Mouse (Mus musculus): ENCODE results near the gene Arhgap33. TPM values are rescaled to one million over a fixed set of nuclear protein-coding genes. Genes with fewer than 3 reads are reported as not detected.

Gene Arhgap33
- total RNA-seq (2021): 100 to 1,000 TPM; 179 to 187 TPM
- long read RNA-seq, experiment 1, full-length matches to known transcripts: 80 of 180 reads
- long read RNA-seq, experiment 1, partial matches to known transcripts: 73 of 180 reads
- long read RNA-seq, experiment 1, other reads (novel, unspliced or antisense): 27 of 180 reads
- long read RNA-seq, experiment 2, full-length matches to known transcripts: 31 of 91 reads
- long read RNA-seq, experiment 2, partial matches to known transcripts: 28 of 91 reads
- long read RNA-seq, experiment 2, other reads (novel, unspliced or antisense): 32 of 91 reads

DNA sequence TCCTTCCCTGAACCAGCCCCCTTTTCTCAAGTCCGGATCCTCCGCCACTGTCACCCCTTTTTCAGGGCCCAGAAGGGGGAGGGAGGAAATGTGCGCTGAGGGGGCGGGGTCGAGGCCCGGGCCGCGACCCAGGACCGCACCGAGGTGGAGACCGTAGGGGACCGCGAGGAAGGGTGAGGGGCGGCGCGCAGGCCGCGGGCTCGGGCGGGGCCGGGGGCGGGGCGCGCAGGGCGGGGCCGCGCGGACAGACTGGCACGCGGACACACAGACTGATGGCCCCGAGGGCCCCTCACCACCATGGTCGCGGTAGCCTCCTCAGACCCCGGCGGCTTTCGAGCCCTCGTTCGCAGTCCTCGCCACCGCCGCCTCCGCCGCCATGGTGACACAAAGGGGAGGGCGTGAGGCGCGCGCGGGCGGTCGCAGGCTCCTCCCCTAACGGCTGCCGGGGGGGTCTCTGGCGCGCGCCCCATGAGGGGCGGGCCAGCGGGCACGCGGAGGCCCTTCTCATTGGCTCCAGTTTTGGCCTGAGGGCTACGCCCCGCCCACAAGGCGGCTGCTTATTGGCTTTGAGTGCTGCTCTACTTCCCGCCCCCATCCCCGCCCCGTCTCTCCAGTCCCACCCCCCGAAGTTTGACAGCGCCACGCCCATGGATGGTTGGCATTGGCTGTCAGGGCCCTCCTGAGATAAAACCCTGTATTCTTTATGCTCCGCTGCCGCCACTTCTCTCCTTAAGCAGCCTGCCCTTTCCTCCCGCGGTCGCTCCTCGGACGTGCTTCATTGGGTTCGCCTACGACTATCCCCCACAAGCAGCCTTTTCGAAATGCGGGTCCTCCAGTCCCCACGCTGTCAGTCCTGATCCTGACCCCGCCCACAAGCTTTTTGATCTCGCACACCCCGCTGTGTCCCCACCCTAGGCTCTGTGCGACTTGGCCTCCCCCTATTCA, at the start of gene Arhgap33:
Arhgap33 (minus strand) TSS at position 428 of the 945 bp plus-strand sequence.
- DNase-seq (ENCODE audit: low spot score in 2 of 2): peak; percentile 95 to 96

DNA sequence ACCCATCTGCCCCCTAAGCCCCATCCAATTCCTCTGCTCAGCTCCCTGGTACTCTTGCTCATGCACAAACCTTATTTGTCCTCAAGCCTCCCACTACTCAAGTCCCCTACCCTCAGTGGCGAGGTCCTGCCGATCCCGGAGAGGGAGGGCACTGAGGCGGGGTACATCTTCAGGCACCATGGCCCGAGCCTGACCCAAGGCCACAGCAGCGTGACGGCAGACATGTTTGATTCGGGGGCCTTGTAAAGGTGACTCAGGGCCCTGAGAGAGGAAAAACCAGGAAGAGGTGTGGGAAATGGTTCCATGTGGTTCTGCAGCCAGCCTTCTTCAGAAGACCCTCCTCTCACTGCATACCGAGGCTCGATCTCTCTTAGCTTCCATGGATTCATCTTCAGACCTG, 49.5 kb upstream of the Arhgap33 start:
- no peak for DNase-seq (ENCODE audit: low spot score in 2 of 2)

DNA sequence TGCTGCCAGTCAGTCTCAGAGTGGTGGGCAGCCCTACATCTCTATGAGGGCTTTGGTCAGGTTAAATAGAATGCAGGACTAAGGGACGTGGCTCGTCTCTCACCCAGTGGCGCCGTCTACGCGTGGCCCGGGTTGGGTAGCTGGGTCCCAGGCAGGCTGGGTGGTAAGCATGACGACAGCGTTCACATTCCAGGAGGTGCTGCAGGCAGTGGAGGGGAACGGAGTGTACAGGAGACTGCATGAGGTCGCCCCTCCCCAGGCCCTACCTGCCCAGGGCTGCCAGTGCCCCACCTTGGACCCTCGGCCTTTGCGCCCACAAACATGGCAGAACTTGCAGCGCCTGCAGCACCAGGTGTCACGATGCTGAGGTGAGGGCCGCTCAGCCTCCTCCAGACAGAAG, 46.7 kb upstream of the Arhgap33 start:
- no peak for DNase-seq (ENCODE audit: low spot score in 2 of 2)

DNA sequence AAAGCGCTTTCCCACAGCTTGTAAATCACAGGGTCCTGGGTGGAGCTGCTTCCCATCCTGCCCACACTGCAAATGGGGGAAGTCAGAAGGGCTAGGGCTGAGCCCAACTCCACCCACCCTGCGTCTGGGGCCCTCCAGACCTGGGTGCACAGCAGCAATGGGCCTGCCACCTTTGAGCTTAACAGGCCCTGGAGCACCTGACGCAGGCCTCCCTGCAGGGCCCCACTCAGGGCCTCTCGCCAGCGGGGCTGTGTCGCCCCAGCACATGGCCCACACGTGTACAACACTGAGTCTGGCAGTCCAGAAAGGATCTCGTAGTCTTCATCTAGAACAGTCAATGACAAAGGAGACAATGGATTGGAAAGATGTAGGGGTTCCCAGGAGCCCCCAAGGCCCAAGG, 45.1 kb upstream of the Arhgap33 start:
- no peak for DNase-seq (ENCODE audit: low spot score in 2 of 2)

DNA sequence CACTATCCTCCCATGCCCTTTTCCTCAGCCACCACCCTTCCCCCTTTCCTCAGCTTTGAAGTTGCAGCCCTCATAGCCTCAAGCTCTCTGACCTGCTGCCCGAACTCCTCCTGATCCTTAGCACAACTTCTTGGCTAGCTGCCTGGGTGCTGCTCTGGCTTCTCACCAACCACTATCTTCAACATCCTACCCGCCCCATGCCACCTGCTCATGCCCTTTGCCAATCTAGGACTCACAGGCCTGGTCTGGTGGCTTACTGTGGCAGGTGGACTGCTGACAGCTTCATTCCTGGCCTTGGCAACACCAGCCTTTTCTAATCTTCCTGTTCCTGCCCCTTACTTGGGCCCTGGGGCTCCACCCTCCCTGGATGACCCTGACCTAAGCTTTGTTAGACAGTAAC, 38.1 kb upstream of the Arhgap33 start:
- no peak for DNase-seq (ENCODE audit: low spot score in 2 of 2)

DNA sequence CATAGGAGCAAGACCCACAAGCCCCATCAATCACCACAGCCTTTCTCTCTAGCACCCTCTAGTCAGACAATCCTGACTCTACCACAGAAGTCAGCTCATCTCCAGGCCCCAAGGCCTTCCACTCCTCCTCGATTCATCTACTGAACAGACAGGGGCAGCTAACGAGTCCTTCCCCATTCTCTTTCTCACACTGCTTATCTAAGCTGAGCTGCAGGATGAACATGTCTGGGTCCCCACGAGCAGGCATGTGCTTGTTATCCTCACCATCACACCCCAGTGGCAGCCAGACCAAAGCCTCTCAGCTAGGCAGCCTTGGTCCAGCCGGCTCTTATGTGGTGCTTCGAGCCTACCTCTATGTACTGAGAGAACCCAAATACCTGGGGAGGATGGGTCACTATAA, 37.5 kb upstream of the Arhgap33 start:
- DNase-seq (ENCODE audit: low spot score in 2 of 2): no peak

DNA sequence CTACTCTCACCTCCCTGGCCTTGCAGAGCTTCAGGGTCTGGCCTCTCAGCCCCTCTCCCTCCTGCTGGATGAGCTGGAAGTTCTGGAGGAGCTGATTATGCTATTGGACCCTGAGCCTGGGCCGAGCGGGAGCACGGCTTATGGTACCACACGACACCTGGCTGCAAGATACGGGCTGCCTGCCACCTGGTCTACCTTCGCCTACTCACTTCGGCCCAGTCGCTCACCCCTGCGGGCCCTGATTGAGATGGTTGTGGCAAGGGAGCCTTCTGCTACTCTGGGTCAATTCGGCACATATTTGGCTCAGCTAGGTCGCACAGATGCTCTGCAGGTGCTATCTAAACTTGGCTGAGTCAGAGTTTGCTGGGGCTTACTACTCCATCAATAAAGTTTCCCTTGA, 32.7 kb upstream of the Arhgap33 start:
- DNase-seq (ENCODE audit: low spot score in 2 of 2): no peak

DNA sequence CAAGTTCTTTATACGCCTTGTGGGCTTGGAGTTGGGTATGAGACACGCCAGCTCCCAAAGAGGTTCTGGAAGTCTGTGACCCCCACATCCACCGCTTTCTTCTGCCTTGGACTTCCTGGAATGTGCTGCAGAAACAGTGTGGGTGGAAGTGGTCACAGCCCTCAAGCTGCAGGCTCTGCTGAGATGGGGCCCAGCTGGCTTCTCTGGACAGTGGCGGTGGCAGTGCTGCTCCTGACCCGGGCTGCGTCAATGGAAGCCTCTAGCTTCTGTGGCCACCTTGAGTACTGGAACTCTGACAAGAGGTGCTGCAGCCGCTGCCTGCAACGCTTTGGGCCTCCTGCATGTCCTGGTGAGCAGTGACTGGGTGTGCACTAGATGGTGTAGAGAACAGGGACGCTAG, 31.2 kb upstream of the Arhgap33 start:
- no peak for DNase-seq (ENCODE audit: low spot score in 2 of 2)

DNA sequence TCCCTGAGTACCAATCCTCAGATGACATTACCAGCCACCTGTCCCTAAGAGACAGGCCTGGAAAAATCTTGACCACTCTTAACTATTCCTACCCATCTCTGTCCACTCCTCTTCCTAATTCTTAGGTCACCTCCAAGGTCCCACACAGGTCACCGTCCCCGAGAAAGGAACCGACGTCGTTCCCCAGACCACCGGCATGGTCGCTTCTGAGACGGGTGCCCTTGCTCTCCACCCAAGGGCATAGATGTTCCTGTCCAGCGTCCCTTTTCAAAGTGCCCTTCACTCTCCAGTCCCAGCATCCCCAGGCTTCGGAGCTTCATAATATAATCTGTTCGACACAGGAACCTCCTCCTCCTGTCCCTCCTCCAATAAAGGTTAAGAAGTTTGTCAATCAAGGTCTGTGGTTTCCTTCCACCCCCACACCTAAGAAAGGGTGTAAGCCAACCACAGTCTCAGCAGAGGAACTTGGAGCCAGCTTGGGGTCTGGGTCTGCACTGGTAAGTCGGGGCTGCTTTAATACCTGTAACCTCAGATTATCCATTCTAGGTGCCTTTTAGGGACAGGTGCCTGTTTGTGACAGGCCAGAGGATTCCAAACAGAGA, 30.2 kb upstream of the Arhgap33 start, which contains the start of gene Igflr1:
Igflr1 (plus strand) TSS at position 458 of the 602 bp plus-strand sequence.
- DNase-seq (ENCODE audit: low spot score in 2 of 2): no peak

DNA sequence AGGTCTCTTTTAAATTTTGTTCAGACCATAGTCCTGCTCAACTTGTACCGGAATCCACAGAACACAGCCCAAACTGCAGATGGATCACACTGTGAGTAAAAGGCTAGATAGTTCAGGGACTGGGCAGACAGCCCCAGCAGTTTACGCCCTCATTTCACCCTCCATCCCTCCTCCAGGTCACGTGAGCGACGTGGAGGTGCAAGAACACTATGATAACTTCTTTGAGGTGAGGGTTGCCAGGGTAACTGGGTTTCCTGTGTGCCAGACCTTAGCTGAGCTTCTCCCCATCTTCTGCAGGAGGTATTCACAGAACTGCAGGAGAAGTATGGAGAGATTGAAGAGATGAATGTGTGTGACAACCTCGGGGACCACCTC, 29.0 kb upstream of the Arhgap33 start:
- no peak for DNase-seq (ENCODE audit: low spot score in 2 of 2)

DNA sequence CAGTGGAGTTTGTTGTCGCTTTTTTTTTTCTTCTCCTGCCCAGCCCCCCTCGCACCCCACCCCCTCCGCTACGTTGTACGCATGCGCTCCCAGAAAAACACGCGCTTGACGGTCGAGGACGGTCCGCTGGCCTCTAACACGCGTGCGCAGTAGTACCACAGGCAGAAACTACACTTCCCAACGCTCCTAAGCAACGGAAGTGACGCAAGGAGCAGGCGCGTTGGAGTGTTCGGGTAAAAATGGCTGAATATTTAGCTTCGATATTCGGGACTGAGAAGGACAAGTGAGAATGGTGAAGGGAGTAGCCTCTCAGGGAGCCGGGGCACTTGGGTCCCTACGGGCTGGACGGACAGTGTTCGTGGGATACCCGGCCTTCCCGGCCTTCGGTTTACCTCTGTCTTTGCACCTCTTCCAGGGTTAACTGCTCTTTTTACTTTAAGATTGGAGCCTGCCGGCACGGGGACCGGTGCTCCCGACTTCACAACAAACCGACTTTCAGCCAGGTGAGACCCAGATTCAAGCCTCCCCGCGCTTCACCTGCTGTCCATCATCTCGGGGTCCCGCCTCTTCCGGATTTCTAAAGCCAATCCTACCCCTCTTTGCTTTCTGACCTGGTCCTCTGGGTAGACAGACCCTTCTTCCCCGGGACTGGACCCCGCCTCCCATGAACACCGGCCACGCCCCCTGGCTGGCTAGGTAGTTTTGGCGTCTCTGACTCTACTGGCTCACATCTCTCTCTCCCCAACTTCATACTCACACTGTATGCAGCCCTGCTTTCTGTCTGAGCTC, 28.5 kb upstream of the Arhgap33 start, which contains the start of the genes U2af1l4, Gm49396 and Psenen:
U2af1l4 (plus strand) TSS at position 185 of the 789 bp plus-strand sequence.
Gm49396 (plus strand) TSS at position 228 of the 789 bp plus-strand sequence.
Psenen (minus strand) TSS at position 511 of the 789 bp plus-strand sequence.
- peak; percentile 95 to 96 for DNase-seq (ENCODE audit: low spot score in 2 of 2)

DNA sequence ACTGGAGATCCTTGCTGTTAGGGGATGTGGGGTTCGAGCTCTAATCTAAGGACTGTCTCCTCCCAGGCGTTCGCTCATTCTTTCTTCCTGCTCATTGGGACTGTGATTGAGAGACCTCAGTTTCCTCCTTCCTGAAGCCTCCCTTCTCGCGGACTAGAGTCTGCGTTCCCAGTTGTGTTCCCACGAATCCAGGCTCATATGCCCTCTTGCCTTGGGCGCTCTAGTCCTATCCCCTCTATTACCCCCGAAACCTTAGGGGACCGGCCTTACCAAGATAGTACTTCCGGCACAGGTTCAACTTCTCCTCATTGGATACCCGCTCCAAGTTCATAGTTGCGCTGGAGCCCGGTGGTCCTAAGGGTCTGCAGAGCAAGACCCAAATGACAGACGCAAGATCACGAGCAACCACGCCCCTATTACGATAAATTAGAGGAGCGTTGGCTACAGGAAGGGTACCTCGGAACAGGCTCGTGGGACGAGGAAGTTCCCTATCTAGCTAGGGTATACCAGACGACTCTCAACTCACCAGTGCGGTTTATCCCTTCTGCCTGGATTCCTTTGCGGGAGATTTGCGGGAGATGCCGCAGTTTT, 27.8 kb upstream of the Arhgap33 start:
- DNase-seq (ENCODE audit: low spot score in 2 of 2): peak in 1 of 2 experiments; percentile 24

DNA sequence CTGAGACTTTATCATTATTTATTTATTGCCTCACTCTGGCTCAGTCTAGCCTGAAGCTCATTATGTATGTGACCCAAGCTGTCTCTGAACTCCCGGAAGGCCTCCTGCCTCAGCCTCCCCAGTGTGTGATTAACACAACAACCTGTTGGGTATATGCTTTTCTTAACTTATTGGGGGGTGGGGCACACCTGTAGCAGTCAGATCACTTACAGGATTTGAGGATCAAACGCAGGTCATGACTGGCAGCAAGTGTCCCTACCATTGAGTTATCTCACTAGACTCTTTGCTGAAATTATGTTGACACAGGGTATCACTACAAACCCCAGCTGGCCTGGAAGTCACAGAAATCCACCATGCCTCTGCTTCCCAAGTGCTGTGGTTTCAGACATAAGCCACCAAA, 25.4 kb upstream of the Arhgap33 start:
- DNase-seq (ENCODE audit: low spot score in 2 of 2): no peak

DNA sequence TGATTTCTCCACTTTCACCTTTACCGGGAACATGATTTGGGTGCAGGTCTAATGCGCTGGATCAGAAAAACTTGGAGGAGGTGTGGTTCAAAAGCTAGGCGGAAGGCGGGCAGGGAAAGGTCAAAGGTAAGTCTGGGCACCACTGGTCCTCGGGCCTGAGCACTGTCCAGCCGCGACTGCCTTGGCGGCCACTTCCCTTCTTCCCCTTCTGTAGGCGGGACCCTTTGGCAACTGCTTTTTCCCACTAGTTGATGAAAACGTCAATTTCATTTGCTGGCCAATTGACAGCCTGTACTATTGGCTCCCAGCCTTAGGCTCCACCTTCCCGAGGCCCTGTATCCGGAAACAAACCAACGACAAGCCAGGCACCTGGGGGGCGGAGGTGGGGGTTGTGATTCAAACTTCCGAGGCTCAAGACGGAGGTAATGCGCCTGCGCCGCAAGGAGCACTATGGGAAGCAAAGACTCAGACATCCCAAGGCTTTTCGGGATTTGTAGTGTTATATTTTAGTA, 24.6 kb upstream of the Arhgap33 start, which contains the start of gene Lin37:
Lin37 (minus strand) TSS at position 396 of the 512 bp plus-strand sequence.
- DNase-seq (ENCODE audit: low spot score in 2 of 2): peak; percentile 96 to 98

DNA sequence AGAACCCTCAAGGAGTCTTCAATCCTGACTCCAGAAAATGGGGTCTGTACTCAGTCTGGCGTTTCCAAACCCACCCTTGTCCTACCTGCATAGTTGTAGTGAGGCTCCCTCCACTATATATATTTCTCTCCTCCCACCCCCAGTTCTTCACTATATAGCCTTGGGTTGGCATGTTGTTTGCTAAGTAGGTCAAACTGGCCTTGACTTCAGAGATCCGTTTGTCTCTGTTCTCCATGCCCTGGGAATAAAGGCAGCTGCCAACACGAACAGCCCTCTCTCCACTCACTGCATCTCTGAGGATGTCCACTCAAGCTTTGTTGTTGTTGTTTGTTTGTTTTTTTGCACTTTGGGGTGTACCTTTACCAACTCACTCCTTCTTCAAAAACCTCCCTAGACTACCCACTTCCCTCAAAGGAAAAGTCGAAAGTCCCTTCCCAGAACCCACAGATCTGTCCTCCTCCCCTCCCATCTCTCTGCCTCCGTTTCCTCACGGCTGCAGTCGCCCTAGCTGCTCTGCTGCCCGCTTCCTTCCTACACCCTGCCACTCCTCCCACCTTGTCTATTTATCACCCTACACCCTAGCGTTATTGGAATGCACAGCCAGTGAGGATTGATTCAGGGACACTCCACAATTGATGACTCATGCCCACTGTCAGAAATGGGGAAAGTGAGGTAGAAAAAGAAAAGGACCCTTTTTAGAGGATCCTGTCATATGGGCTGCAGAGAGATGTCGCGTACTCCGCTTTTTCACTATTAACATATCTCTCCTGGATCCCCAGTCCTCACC, 24.0 kb upstream of the Arhgap33 start:
- DNase-seq (ENCODE audit: low spot score in 2 of 2): no peak

DNA sequence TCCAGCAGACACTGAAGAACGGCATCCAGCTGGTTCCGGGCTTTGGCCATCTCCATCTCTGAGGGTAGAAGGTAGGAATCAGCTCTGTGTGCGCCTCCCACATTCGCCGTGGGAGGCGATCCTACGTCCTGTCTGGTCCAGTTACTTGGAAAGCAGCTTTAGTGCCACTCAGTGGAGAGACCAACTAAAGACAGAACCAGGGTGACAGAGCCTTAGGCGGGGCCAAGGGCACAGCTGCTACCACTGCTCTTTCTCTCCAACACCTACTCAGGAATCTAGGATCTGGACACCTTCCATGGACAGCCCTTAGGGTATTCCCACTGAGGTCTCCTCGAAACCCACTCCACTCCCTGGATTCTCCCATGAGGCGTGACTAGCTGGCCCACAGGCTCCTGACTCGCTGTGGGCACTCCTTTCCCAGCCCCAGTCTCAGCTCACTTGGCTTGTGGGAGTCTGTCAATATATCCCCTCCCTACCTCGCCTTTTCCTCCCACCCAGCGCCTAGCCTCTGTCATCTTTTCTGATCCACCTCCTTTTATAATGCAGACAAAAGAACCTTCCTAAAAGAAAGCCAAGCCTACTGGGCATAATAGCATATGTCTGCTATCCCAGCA, 23.1 kb upstream of the Arhgap33 start:
- peak in 1 of 2 experiments; percentile 40 for DNase-seq (ENCODE audit: low spot score in 2 of 2)

DNA sequence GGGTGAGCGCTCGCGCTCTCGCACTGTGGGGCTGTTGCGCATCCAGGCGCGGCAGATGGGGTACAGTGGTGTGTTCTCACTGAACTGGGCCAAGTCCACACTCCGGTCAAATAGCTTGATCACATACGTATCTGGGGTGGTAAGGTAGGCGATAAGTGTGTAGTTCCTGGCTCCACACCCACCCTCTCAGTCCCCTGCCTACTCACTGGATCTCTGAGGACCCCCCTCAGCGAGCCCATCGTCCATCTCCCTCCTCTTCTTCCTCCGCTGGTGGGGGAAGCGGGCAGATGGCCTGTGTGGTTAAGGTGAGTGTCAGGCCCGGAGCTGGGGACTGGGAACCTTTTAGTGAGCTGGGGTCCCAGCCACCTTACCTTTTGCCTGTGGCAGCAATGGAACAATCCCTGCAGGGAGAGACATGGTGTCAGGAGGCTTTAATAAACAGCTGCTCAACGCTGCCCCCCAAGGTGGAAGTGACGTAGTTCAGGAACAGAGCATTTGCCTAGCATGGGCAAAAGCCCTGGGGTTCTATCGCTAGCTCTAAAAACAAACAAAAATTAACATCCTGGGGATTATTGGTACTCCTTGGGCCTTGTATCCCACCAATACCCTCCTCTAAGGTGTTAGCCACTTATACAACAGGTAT, 22.2 kb upstream of the Arhgap33 start:
- no peak for DNase-seq (ENCODE audit: low spot score in 2 of 2)

Data from left cerebral cortex, adult 18-20 months (tissue).